Mouse (Mus musculus): ENCODE measurements around the gene Fuca1.

Fuca1 gene

GRCm38 (mm10) chr4:135889146-135889883, 31.2 kb upstream of the Fuca1 start:
- no peak for DNase-seq (ENCODE audit: low spot score in 2 of 2)

- DNase-seq (ENCODE audit: low spot score in 2 of 2): peak in 1 of 2 experiments; percentile 49
Observed at GRCm38 (mm10) chr4:135889884-135890283, 30.7 kb upstream of the Fuca1 start.

GRCm38 (mm10) chr4:135891539-135891938, 29.0 kb upstream of the Fuca1 start:
- no peak for DNase-seq (ENCODE audit: low spot score in 2 of 2)

GRCm38 (mm10) chr4:135892884-135893283, 27.7 kb upstream of the Fuca1 start:
- no peak for DNase-seq (ENCODE audit: low spot score in 2 of 2)

GRCm38 (mm10) chr4:135895071-135895571, 25.4 kb upstream of the Fuca1 start, which contains the start of gene Cnr2:
Gene Cnr2, plus strand, starts transcription at chr4:135895394.
- no peak for DNase-seq (ENCODE audit: low spot score in 2 of 2)

- DNase-seq (ENCODE audit: low spot score in 2 of 2): no peak
Observed at GRCm38 (mm10) chr4:135896157-135896556, 24.4 kb upstream of the Fuca1 start.

- no peak for DNase-seq (ENCODE audit: low spot score in 2 of 2)
Observed at GRCm38 (mm10) chr4:135898380-135899049, 22.0 kb upstream of the Fuca1 start.

- no peak for DNase-seq (ENCODE audit: low spot score in 2 of 2)
Observed at GRCm38 (mm10) chr4:135899050-135899448, 21.5 kb upstream of the Fuca1 start.

GRCm38 (mm10) chr4:135900008-135900407, 20.5 kb upstream of the Fuca1 start:
- DNase-seq (ENCODE audit: low spot score in 2 of 2): no peak

GRCm38 (mm10) chr4:135902606-135903242, 17.8 kb upstream of the Fuca1 start:
- DNase-seq (ENCODE audit: low spot score in 2 of 2): no peak

GRCm38 (mm10) chr4:135904810-135905209, 15.7 kb upstream of the Fuca1 start:
- DNase-seq (ENCODE audit: low spot score in 2 of 2): no peak

- DNase-seq (ENCODE audit: low spot score in 2 of 2): no peak
Observed at GRCm38 (mm10) chr4:135906633-135907032, 13.9 kb upstream of the Fuca1 start.

GRCm38 (mm10) chr4:135909326-135910066, 11.0 kb upstream of the Fuca1 start:
- DNase-seq (ENCODE audit: low spot score in 2 of 2): no peak

- DNase-seq (ENCODE audit: low spot score in 2 of 2): no peak
Observed at GRCm38 (mm10) chr4:135911531-135911930, 9.0 kb upstream of the Fuca1 start.

- no peak for DNase-seq (ENCODE audit: low spot score in 2 of 2)
Observed at GRCm38 (mm10) chr4:135912164-135912563, 8.4 kb upstream of the Fuca1 start.

- no peak for DNase-seq (ENCODE audit: low spot score in 2 of 2)
Observed at GRCm38 (mm10) chr4:135912835-135913234, 7.7 kb upstream of the Fuca1 start.

GRCm38 (mm10) chr4:135913433-135913832, 7.1 kb upstream of the Fuca1 start:
- no peak for DNase-seq (ENCODE audit: low spot score in 2 of 2)

- no peak for DNase-seq (ENCODE audit: low spot score in 2 of 2)
Observed at GRCm38 (mm10) chr4:135918635-135919279, 1.8 kb upstream of the Fuca1 start.

GRCm38 (mm10) chr4:135919280-135919639, 1.3 kb upstream of the Fuca1 start:
- DNase-seq (ENCODE audit: low spot score in 2 of 2): no peak

GRCm38 (mm10) chr4:135921257-135922120, 954 bp downstream of the Fuca1 start:
- no peak for DNase-seq (ENCODE audit: low spot score in 2 of 2)

Data from frontal cortex, postnatal 14 days (tissue).